Mouse (Mus musculus): ENCODE results near the gene AI854703. TPM values are rescaled to one million over a fixed set of nuclear protein-coding genes. Genes with fewer than 3 reads are reported as not detected.
"Not testable (repeated sequence)": the region's sequence is repeated elsewhere in the genome, so short reads cannot be mapped to it uniquely, and the experiment has no call there.

The AI854703 gene
- polyA plus RNA-seq, 1 experiment from 2014 or later = 0.69 TPM

- DNase-seq (ENCODE audit: low spot score) (peak; percentile 43), ATAC-seq (replicated peaks; ENCODE audit: insufficient number of reproducible peaks, low FRiP score, low TSS enrichment, low read depth) (peak; percentile 84)
- WGBS = 2% methylated on average over 27 of the region's 28 CpGs
- Histone ChIP-seq H3K9ac (replicated peaks; ENCODE audit: low read length) (peak overlapping the region; percentile 85), H3K36me3 (replicated peaks; ENCODE audit: control insufficient read depth, insufficient read depth, low read depth, low read length) (peaks cover 11% of the 10 kb centered on the region), H3K27ac (replicated peaks; ENCODE audit: low read depth, low read length) (peak overlapping the region; percentile 52; the same call in 1 of the 2 replicates), H3K4me1 (ENCODE audit: control insufficient read depth, insufficient read depth, low read length) (no peaks in the 10 kb centered on the region), H3K9me3 (replicated peaks; ENCODE audit: control insufficient read depth, low read length) (peaks cover 1% of the 10 kb centered on the region; the same call in 1 of the 2 replicates), H3K27me3 (ENCODE audit: control insufficient read depth, insufficient read depth, low read length) (no peaks in the 10 kb centered on the region), H3K4me2 (ENCODE audit: low read depth, low read length) (peak overlapping the region; percentile 67), H3K4me3 (ENCODE audit: low read depth, low read length) (peak overlapping the region; percentile 69)
Measured at GRCm38 (mm10) chr6:48602080-48602741, 24.4 kb upstream of the AI854703 start.

DNA sequence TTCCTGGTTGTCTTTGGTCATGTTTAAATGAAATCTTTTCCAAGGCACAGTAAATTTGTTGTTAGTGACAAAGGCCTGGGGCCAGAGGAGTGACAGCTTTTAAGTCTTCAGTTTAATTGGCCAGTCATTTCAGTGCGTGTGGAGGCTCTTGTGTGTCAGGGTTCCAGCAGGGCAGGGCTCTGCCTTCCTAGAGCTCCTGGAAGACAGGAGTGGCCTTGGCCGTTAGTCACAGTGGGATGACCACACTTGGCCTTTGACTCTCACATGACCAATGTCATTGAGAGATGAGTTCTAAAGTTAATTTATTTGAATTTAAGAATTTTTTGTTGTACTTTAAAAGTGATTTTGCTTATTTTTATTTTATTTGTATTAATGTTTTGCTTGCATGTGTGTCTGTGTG lies 18.4 kb upstream of the AI854703 start:
- no peaks in the 10 kb centered on the region for H3K36me3 ChIP-seq (replicated peaks; ENCODE audit: control insufficient read depth, insufficient read depth, low read depth, low read length)
- H3K9me3 ChIP-seq (replicated peaks; ENCODE audit: control insufficient read depth, low read length) = no peaks in the 10 kb centered on the region
- WGBS = 61% methylated on average over 2 of the region's 2 CpGs
- DNase-seq (ENCODE audit: low spot score) = no peak
- H3K4me2 ChIP-seq (ENCODE audit: low read depth, low read length) = no peak overlapping the region
- H3K9ac ChIP-seq (replicated peaks; ENCODE audit: low read length) = no peak overlapping the region
- no peaks in the 10 kb centered on the region for H3K27me3 ChIP-seq (ENCODE audit: control insufficient read depth, insufficient read depth, low read length)
- no peak overlapping the region for H3K27ac ChIP-seq (replicated peaks; ENCODE audit: low read depth, low read length)
- H3K4me1 ChIP-seq (ENCODE audit: control insufficient read depth, insufficient read depth, low read length) = no peaks in the 10 kb centered on the region
- no peak for ATAC-seq (replicated peaks; ENCODE audit: insufficient number of reproducible peaks, low FRiP score, low TSS enrichment, low read depth)
- no peak overlapping the region for H3K4me3 ChIP-seq (ENCODE audit: low read depth, low read length)

DNA sequence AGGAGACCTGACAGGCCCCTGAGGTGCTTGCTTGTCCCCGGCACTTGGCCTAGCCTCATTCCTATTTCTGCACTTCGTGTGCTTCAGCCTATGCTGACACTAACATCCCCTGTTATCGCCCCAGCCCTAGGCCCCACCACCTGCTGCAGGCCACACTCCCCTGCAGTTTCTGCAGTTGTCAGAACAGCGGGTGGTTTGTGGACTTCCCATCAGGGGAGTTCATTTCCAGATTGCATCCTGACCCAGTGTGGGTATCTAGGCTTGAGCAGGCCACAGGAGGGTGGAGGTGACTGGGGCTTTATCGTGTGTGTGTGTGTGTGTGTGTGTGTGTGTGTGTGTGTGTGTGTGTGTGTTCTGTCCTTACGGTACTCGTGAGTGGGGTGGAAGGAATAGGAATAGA lies 17.1 kb upstream of the AI854703 start:
- ATAC-seq (replicated peaks; ENCODE audit: insufficient number of reproducible peaks, low FRiP score, low TSS enrichment, low read depth) = no peak
- Histone ChIP-seq H3K4me1 (ENCODE audit: control insufficient read depth, insufficient read depth, low read length) (no peaks in the 10 kb centered on the region), H3K4me2 (ENCODE audit: low read depth, low read length) (no peak overlapping the region), H3K36me3 (replicated peaks; ENCODE audit: control insufficient read depth, insufficient read depth, low read depth, low read length) (no peaks in the 10 kb centered on the region; the same call in 1 of the 2 replicates), H3K9ac (replicated peaks; ENCODE audit: low read length) (no peak overlapping the region), H3K27ac (replicated peaks; ENCODE audit: low read depth, low read length) (no peak overlapping the region), H3K9me3 (replicated peaks; ENCODE audit: control insufficient read depth, low read length) (no peaks in the 10 kb centered on the region), H3K27me3 (ENCODE audit: control insufficient read depth, insufficient read depth, low read length) (no peaks in the 10 kb centered on the region), H3K4me3 (ENCODE audit: low read depth, low read length) (no peak overlapping the region)
- 61% methylated on average over 7 of the region's 7 CpGs for WGBS
- DNase-seq (ENCODE audit: low spot score) = no peak

DNA sequence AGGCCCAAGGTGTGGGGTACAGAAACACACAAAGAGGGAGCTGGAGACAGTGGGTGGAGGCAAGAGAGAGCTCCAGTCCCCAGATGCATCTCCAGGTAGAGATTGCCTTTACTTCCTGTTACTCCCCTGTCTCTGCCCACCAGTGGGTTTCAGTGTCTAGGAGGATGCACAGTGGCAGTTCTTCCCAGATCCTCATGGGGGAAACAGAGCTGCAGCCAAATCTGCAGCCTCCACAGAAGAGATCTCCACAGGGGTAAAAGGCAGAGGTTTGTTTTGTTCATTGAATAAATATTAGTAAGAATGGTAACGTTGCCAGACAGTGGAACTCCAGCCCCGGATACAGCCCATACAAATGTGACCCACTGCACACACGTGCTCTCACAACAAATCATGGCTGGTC lies 15.9 kb upstream of the AI854703 start:
- WGBS = 73% methylated on average over 3 of the region's 3 CpGs
- no peak for ATAC-seq (replicated peaks; ENCODE audit: insufficient number of reproducible peaks, low FRiP score, low TSS enrichment, low read depth)

GRCm38 (mm10) chr6:48613464-48613863 lies 13.1 kb upstream of the AI854703 start:
- Histone ChIP-seq H3K27ac (replicated peaks; ENCODE audit: low read depth, low read length) (no peak overlapping the region), H3K9ac (replicated peaks; ENCODE audit: low read length) (no peak overlapping the region), H3K36me3 (replicated peaks; ENCODE audit: control insufficient read depth, insufficient read depth, low read depth, low read length) (no peaks in the 10 kb centered on the region; the same call in none of the 2 replicates), H3K4me2 (ENCODE audit: low read depth, low read length) (no peak overlapping the region), H3K4me3 (ENCODE audit: low read depth, low read length) (no peak overlapping the region), H3K9me3 (replicated peaks; ENCODE audit: control insufficient read depth, low read length) (no peaks in the 10 kb centered on the region), H3K4me1 (ENCODE audit: control insufficient read depth, insufficient read depth, low read length) (no peaks in the 10 kb centered on the region), H3K27me3 (ENCODE audit: control insufficient read depth, insufficient read depth, low read length) (no peaks in the 10 kb centered on the region)
- WGBS = 84% methylated on average over 4 of the region's 4 CpGs
- ATAC-seq (replicated peaks; ENCODE audit: insufficient number of reproducible peaks, low FRiP score, low TSS enrichment, low read depth) (no peak), DNase-seq (ENCODE audit: low spot score) (no peak)

More for the DNA sequence above, 15.9 kb upstream of the AI854703 start:
- DNase-seq (ENCODE audit: low spot score) = no peak
- Histone ChIP-seq H3K27me3 (ENCODE audit: control insufficient read depth, insufficient read depth, low read length) (no peaks in the 10 kb centered on the region), H3K9ac (replicated peaks; ENCODE audit: low read length) (no peak overlapping the region), H3K4me1 (ENCODE audit: control insufficient read depth, insufficient read depth, low read length) (no peaks in the 10 kb centered on the region), H3K4me3 (ENCODE audit: low read depth, low read length) (no peak overlapping the region), H3K4me2 (ENCODE audit: low read depth, low read length) (no peak overlapping the region), H3K27ac (replicated peaks; ENCODE audit: low read depth, low read length) (no peak overlapping the region), H3K36me3 (replicated peaks; ENCODE audit: control insufficient read depth, insufficient read depth, low read depth, low read length) (no peaks in the 10 kb centered on the region; the same call in 1 of the 2 replicates), H3K9me3 (replicated peaks; ENCODE audit: control insufficient read depth, low read length) (no peaks in the 10 kb centered on the region)

DNA sequence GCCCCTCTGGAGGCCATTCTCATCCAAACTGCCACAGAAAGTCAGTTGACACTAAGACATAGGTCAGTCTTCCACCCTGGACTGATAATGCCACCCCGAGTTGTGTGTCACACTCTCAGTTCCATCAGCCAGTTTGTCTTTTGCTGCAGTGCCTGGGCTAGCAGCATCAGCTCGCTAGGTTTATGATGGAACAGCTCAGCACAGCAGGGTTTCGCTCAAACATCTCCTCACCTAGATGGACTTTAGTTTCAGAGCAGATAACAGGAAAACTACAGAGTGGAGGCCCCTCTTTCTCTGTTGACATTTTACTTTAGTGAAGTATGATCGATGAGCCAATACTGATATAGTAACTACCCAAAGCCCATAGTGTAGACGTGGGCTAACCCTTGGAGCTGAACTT lies 11.8 kb upstream of the AI854703 start:
- Histone ChIP-seq H3K4me3 (ENCODE audit: low read depth, low read length) (no peak overlapping the region), H3K4me1 (ENCODE audit: control insufficient read depth, insufficient read depth, low read length) (no peaks in the 10 kb centered on the region), H3K36me3 (replicated peaks; ENCODE audit: control insufficient read depth, insufficient read depth, low read depth, low read length) (no peaks in the 10 kb centered on the region; the same call in none of the 2 replicates), H3K27me3 (ENCODE audit: control insufficient read depth, insufficient read depth, low read length) (no peaks in the 10 kb centered on the region), H3K4me2 (ENCODE audit: low read depth, low read length) (no peak overlapping the region), H3K9ac (replicated peaks; ENCODE audit: low read length) (no peak overlapping the region), H3K27ac (replicated peaks; ENCODE audit: low read depth, low read length) (no peak overlapping the region), H3K9me3 (replicated peaks; ENCODE audit: control insufficient read depth, low read length) (no peaks in the 10 kb centered on the region)
- DNase-seq (ENCODE audit: low spot score) = no peak
- 92% methylated on average over 5 of the region's 5 CpGs for WGBS
- no peak for ATAC-seq (replicated peaks; ENCODE audit: insufficient number of reproducible peaks, low FRiP score, low TSS enrichment, low read depth)

GRCm38 (mm10) chr6:48620031-48620430 lies 6.5 kb upstream of the AI854703 start:
- Histone ChIP-seq H3K4me2 (ENCODE audit: low read depth, low read length) (no peak overlapping the region), H3K36me3 (replicated peaks; ENCODE audit: control insufficient read depth, insufficient read depth, low read depth, low read length) (no peaks in the 10 kb centered on the region; the same call in 1 of the 2 replicates), H3K4me3 (ENCODE audit: low read depth, low read length) (no peak overlapping the region), H3K9ac (replicated peaks; ENCODE audit: low read length) (no peak overlapping the region), H3K4me1 (ENCODE audit: control insufficient read depth, insufficient read depth, low read length) (no peaks in the 10 kb centered on the region), H3K27me3 (ENCODE audit: control insufficient read depth, insufficient read depth, low read length) (no peaks in the 10 kb centered on the region), H3K9me3 (replicated peaks; ENCODE audit: control insufficient read depth, low read length) (no peaks in the 10 kb centered on the region), H3K27ac (replicated peaks; ENCODE audit: low read depth, low read length) (no peak overlapping the region)
- 92% methylated on average over 30 of the region's 30 CpGs for WGBS
- ATAC-seq (replicated peaks; ENCODE audit: insufficient number of reproducible peaks, low FRiP score, low TSS enrichment, low read depth) (no peak; the same call in 1 of the 2 replicates), DNase-seq (ENCODE audit: low spot score) (no peak)

GRCm38 (mm10) chr6:48622186-48622843 lies 4.2 kb upstream of the AI854703 start:
- not testable (repeated sequence) for H3K27ac ChIP-seq (replicated peaks; ENCODE audit: low read depth, low read length); ATAC-seq (replicated peaks; ENCODE audit: insufficient number of reproducible peaks, low FRiP score, low TSS enrichment, low read depth); H3K4me3 ChIP-seq (ENCODE audit: low read depth, low read length); H3K27me3 ChIP-seq (ENCODE audit: control insufficient read depth, insufficient read depth, low read length); H3K4me2 ChIP-seq (ENCODE audit: low read depth, low read length); H3K9ac ChIP-seq (replicated peaks; ENCODE audit: low read length); H3K9me3 ChIP-seq (replicated peaks; ENCODE audit: control insufficient read depth, low read length); DNase-seq (ENCODE audit: low spot score); H3K36me3 ChIP-seq (replicated peaks; ENCODE audit: control insufficient read depth, insufficient read depth, low read depth, low read length); H3K4me1 ChIP-seq (ENCODE audit: control insufficient read depth, insufficient read depth, low read length)
- WGBS = 87% methylated on average over 8 of the region's 8 CpGs

Measured in embryonic facial prominence, embryonic 11.5 days (tissue).